Mouse (Mus musculus) c-Kit-positive CD71-positive TER-119-positive erythroid progenitor cells, embryonic 14.5 days (primary cell): ENCODE data around the gene Ubd.
"Not testable (repeated sequence)": the region's sequence is repeated elsewhere in the genome, so short reads cannot be mapped to it uniquely, and the experiment has no call there.

Source experiments
- DNase-seq: peaks from one replicate; pipeline ENCODE4 v3.0.0-alpha.2; 2013; ENCODE audit warnings: low spot score

The Ubd gene

DNA sequence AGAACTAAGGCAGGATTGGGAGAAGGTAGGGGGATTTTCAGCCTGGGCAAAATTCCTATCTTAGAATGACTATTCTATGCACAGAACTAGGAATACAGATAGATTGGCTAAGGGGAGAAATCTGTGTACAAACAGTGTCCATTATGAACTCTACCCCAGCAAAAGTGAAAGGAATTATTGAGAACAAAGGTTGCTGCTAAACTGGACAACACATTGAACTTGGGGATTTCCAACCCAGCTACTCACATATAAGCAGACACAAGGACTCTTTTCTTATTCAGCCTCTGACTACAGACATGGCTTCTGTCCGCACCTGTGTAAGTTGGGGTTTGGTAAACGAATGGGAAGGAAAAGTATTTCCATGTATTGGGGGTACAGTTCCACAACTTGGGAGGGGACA lies at the start of gene Ubd:
TSS of gene Ubd (plus strand) at position 237 of the 400 bp plus-strand sequence.
- DNase-seq, result no peak

GRCm38 (mm10) chr17:37161394-37161793 lies 32.3 kb upstream of the Ubd start, which contains the start of gene Olfr93:
Olfr93 (minus strand) TSS chr17:37161494.
- no peak for DNase-seq

DNA sequence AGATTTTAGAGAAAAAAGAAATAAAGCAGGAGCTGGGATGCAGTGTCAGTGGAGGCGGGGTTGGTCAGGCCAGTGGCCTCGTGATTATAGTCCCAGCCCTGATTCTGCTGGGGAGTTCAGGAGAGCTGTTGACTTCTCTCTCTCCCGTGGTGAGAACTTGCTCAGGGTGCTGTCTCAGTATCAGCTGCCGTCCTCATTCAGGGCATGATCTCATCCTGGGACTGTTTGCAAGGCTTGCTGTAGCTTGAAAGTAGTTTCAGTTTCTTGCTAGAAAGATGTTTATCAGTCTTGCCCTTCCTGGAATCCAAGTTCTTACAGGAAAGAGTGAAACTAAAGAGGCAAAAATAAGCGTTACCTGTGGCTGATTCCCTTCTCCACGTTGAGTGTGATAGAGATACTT lies 8.2 kb upstream of the Ubd start:
- no peak for DNase-seq

DNA sequence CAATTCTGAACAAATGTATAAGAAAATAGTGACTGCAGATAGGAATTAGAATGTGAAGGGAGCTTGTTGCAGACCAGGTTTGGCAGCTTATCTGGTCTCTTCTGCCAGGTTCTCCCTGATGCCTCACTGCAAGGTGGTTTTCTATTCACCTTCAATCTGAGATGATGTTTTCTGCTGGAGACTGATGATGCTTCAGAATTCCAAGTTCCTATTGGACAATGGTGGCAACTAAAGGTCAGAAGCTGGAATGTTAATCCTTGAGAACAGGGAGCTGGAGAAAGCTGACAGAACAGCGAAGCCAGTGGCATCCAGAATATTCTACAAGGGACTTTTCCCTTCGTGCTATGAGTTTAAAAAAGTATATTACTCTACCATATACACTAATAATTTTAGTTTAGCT lies 3.0 kb upstream of the Ubd start:
- DNase-seq, result no peak

- DNase-seq, result no peak
These were observed 660 bp upstream of the Ubd start for GRCm38 (mm10) chr17:37193032-37193431.

- no peak for DNase-seq
These were observed 1.1 kb downstream of the Ubd start for GRCm38 (mm10) chr17:37194782-37195181.

- DNase-seq, result no peak
These were observed 3.4 kb downstream of the Ubd start for GRCm38 (mm10) chr17:37196845-37197724.

DNA sequence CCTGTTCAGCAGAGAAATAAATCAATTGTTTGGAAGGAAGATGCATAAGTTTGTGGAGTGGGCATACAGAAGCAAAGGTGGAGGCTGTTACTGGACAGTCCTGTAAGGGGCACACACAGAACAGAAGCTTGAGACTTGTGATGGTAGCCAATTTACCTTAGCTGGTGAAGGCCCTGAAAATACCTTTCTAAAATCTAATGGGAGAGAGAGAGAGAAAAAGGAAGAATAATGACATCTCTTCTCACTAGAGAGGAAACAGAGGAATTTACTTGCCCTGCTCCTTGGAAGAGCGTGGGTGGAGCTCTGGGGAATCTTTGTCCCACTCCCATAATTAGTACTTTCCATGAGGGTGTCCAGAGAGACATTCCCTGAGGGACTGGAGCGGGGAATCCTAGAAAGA lies 7.2 kb downstream of the Ubd start, which contains the start of gene Olfr94:
TSS of gene Olfr94 (minus strand) at position 101 of the 400 bp plus-strand sequence.
- DNase-seq, result no peak

- DNase-seq, result peak; percentile 34
These were observed 9.7 kb downstream of the Ubd start for GRCm38 (mm10) chr17:37203206-37203916.

- DNase-seq, result no peak
These were observed 10.2 kb downstream of the Ubd start for GRCm38 (mm10) chr17:37203917-37204236.

GRCm38 (mm10) chr17:37210884-37211768 lies 17.4 kb downstream of the Ubd start:
- no peak for DNase-seq

DNA sequence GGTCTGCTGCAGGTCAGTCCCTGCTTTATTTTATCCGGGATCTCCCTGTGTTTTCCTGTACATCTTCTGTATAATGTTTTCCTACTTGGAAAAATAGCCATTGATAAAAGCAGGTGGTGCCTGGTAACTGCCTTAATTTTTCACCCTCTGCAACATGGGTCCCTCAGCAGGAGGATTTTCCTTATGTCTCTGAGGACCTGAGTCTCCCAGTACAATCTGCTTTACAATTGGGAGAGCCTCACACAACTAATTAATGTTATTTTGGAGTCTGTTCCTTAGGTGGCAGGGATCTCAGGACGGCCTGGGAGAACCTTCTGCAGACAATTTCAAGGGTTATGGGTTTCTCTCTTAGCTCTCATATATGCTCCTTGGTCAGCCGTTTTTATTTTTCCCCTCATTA lies 19.3 kb downstream of the Ubd start, which contains the start of gene Olfr95:
TSS of gene Olfr95 (minus strand) at position 101 of the 400 bp plus-strand sequence.
- DNase-seq, result no peak

GRCm38 (mm10) chr17:37218486-37218885 lies 24.8 kb downstream of the Ubd start:
- no peak for DNase-seq

- DNase-seq, result no peak
These were observed 26.2 kb downstream of the Ubd start, which contains the start of gene Olfr96 for GRCm38 (mm10) chr17:37219846-37220245. Olfr96 (plus strand) TSS chr17:37220146.

DNA sequence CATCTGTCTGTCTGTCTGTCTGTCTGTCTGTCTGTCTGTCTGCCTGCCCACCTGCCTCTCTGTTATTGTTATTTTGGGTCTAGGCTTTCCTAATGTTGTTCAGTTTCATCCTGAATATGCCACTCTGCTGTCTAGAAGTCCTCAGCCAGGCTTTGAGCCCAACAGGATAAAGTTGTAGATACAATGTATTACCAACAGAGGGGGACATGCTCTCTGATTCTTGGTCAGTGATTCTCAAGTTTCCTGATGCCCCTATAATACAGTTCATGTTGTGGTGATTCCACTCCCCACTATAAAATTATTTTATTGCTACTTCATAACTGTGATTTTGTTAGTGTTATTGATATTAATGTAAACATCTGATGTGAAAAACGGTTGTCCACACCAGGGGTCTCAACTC lies 28.2 kb downstream of the Ubd start:
- no peak for DNase-seq

GRCm38 (mm10) chr17:37237230-37237629 lies 43.5 kb downstream of the Ubd start, which contains the start of gene Olfr97:
Olfr97 (minus strand) TSS chr17:37237330.
- DNase-seq, result not testable (repeated sequence)

GRCm38 (mm10) chr17:37242198-37242597 lies 48.5 kb downstream of the Ubd start:
- no peak for DNase-seq
